Mouse (Mus musculus): ENCODE data around the gene Npr1. TPM values are rescaled to one million over a fixed set of nuclear protein-coding genes. Genes with fewer than 3 reads are reported as not detected.

Gene Npr1
- polyA plus RNA-seq, 1 experiment from 2014 or later: 2.5 TPM

DNA sequence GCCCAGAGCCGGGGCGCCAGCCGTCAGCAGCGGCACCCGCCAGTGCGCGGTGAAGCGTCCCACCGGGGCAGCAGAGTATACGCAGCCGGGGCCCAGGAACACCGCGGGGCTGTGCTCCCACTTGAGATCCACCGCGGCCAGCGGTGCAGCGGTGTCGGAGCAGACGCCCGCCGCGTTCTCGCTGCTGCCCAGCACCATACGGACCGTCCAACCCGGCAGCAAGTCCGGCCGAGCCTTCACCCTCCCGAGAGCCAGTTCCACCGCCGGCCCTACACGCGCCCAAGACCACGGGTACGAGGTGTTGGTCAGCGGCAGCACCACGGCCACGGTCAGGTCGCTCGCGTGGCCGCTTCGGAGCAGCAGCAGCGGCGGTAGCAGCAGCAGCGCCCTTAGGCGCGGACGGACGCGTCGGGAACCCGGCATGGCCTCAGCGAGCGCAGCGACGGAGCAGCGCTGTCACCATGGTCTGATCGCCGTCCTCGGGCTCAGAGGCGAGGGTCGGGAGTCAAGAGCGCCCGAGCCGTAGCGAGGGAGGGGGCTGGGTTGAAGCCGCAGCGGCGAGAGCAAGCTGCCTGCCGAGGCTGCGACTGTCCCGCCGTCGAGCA, 483 bp downstream of the Npr1 start:
- Histone ChIP-seq H3K4me3 (ENCODE audit: low read depth, low read length) (peak overlapping the region; percentile 52), H3K9me3 (replicated peaks; ENCODE audit: control insufficient read depth, low read length) (no peaks in the 10 kb centered on the region), H3K4me2 (ENCODE audit: low read length) (peak overlapping the region; percentile 57), H3K4me1 (ENCODE audit: control insufficient read depth, insufficient read depth, low read length) (peaks cover 6% of the 10 kb centered on the region; the same call in 1 of the 2 replicates), H3K9ac (ENCODE audit: low read length) (peak overlapping the region; percentile 55), H3K27ac (ENCODE audit: low read depth, low read length) (no peak overlapping the region), H3K27me3 (replicated peaks; ENCODE audit: control insufficient read depth, insufficient read depth, low read length) (peaks cover 37% of the 10 kb centered on the region), H3K36me3 (ENCODE audit: control insufficient read depth, insufficient read depth, low read length) (no peaks in the 10 kb centered on the region)
- WGBS: under 1% methylated on average over 70 of the region's 75 CpGs
- ATAC-seq (peak; percentile 52), DNase-seq (ENCODE audit: low spot score) (peak; percentile 17)

DNA sequence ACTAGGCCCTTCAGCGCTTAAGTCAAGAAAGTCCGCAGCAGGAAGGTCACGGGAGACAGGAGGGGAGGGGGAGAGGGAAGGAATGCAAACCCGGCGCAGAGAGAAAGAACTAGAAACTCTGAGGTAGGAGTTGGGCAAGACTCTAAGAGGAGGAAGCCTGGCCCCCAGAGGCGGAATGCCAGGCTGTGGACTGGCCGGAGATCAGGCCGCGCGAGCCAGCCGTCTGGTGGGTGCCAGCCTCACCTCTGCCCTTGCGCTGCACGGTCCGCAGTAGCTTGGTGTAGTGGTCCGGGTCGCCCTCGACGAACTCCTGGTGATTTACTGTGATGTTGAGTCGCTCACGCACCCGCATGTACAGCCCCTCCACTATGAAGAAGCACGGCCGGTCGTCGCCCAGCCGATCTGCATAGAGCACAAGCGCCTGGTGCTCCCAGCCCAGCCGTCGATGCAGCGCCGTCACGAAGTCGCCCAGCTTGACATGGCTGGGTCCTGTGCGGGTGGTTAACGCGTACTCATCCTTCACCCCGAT, 1.1 kb downstream of the Npr1 start:
- Histone ChIP-seq H3K27me3 (replicated peaks; ENCODE audit: control insufficient read depth, insufficient read depth, low read length) (peaks cover 37% of the 10 kb centered on the region), H3K4me2 (ENCODE audit: low read length) (peak overlapping the region; percentile 57), H3K4me1 (ENCODE audit: control insufficient read depth, insufficient read depth, low read length) (peaks cover 6% of the 10 kb centered on the region; the same call in 1 of the 2 replicates), H3K36me3 (ENCODE audit: control insufficient read depth, insufficient read depth, low read length) (no peaks in the 10 kb centered on the region), H3K9me3 (replicated peaks; ENCODE audit: control insufficient read depth, low read length) (no peaks in the 10 kb centered on the region), H3K4me3 (ENCODE audit: low read depth, low read length) (peak overlapping the region; percentile 52), H3K27ac (ENCODE audit: low read depth, low read length) (no peak overlapping the region), H3K9ac (ENCODE audit: low read length) (peak overlapping the region; percentile 55)
- 12% methylated on average over 37 of the region's 37 CpGs for WGBS
- ATAC-seq (peak; percentile 44), DNase-seq (ENCODE audit: low spot score) (no peak)

GRCm38 (mm10) chr3:90462579-90462978, 3.1 kb downstream of the Npr1 start:
- Histone ChIP-seq H3K9ac (ENCODE audit: low read length) (no peak overlapping the region), H3K27ac (ENCODE audit: low read depth, low read length) (no peak overlapping the region), H3K4me3 (ENCODE audit: low read depth, low read length) (no peak overlapping the region), H3K36me3 (ENCODE audit: control insufficient read depth, insufficient read depth, low read length) (no peaks in the 10 kb centered on the region), H3K4me2 (ENCODE audit: low read length) (no peak overlapping the region), H3K9me3 (replicated peaks; ENCODE audit: control insufficient read depth, low read length) (no peaks in the 10 kb centered on the region), H3K27me3 (replicated peaks; ENCODE audit: control insufficient read depth, insufficient read depth, low read length) (peaks cover 37% of the 10 kb centered on the region), H3K4me1 (ENCODE audit: control insufficient read depth, insufficient read depth, low read length) (peaks cover 6% of the 10 kb centered on the region; the same call in 1 of the 2 replicates)
- no peak for DNase-seq (ENCODE audit: low spot score)
- ATAC-seq: no peak
- WGBS: 28% methylated on average over 7 of the region's 7 CpGs

DNA sequence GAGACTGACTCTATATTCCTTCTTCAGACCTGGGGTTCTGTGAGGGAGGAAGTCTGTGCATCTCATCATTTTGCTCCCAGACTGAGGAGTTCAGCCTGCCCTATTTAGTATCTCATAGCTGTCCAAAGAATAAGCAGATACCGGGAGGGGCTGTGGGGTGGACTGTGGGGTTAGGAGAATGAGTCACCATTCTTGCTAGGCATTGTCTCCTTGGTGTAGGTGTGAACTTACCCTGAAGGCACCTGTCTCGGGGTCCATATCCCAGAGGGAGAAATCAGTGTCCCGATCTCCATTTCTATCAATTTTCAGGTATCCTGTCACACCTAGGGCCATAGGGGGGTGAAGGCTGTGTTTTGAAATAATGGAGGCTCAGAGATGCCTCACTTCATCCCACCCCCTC, 3.7 kb downstream of the Npr1 start:
- peaks cover 37% of the 10 kb centered on the region for H3K27me3 ChIP-seq (replicated peaks; ENCODE audit: control insufficient read depth, insufficient read depth, low read length)
- H3K4me1 ChIP-seq (ENCODE audit: control insufficient read depth, insufficient read depth, low read length): peaks cover 6% of the 10 kb centered on the region; the same call in 1 of the 2 replicates
- H3K27ac ChIP-seq (ENCODE audit: low read depth, low read length): no peak overlapping the region
- no peak for DNase-seq (ENCODE audit: low spot score)
- no peaks in the 10 kb centered on the region for H3K36me3 ChIP-seq (ENCODE audit: control insufficient read depth, insufficient read depth, low read length)
- 88% methylated on average over 3 of the region's 3 CpGs for WGBS
- no peak for ATAC-seq
- no peak overlapping the region for H3K4me3 ChIP-seq (ENCODE audit: low read depth, low read length)
- no peaks in the 10 kb centered on the region for H3K9me3 ChIP-seq (replicated peaks; ENCODE audit: control insufficient read depth, low read length)
- H3K4me2 ChIP-seq (ENCODE audit: low read length): no peak overlapping the region
- H3K9ac ChIP-seq (ENCODE audit: low read length): no peak overlapping the region

GRCm38 (mm10) chr3:90460315-90460714, 5.4 kb downstream of the Npr1 start:
- H3K27me3 ChIP-seq (replicated peaks; ENCODE audit: control insufficient read depth, insufficient read depth, low read length): peaks cover 30% of the 10 kb centered on the region
- H3K36me3 ChIP-seq (ENCODE audit: control insufficient read depth, insufficient read depth, low read length): no peaks in the 10 kb centered on the region
- H3K4me1 ChIP-seq (ENCODE audit: control insufficient read depth, insufficient read depth, low read length): peaks cover 3% of the 10 kb centered on the region; the same call in 1 of the 2 replicates
- no peak overlapping the region for H3K27ac ChIP-seq (ENCODE audit: low read depth, low read length)
- no peak overlapping the region for H3K9ac ChIP-seq (ENCODE audit: low read length)
- no peak overlapping the region for H3K4me2 ChIP-seq (ENCODE audit: low read length)
- DNase-seq (ENCODE audit: low spot score) (no peak), ATAC-seq (no peak)
- H3K9me3 ChIP-seq (replicated peaks; ENCODE audit: control insufficient read depth, low read length): no peaks in the 10 kb centered on the region
- 79% methylated on average over 5 of the region's 5 CpGs for WGBS
- no peak overlapping the region for H3K4me3 ChIP-seq (ENCODE audit: low read depth, low read length)

DNA sequence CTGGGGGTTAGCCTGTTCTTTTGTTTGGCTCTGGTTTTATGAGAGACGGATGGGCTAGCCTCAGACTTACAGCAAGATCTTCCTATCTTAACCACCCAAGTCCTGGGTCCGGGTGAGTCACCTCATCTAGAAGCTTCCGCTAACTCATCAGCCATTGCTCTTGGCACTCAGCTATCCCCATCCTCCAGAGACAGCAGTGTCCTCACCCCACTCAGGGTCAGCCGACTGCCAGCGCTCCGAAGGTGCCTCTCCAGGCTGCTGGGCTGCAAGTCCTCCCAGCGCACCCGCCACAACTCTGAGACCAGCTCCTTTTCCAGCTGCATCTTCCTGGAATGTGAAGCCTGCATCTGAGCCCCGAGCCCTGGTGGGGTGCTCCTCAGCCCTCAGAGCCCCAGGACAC, 5.9 kb downstream of the Npr1 start:
- H3K4me1 ChIP-seq (ENCODE audit: control insufficient read depth, insufficient read depth, low read length): no peaks in the 10 kb centered on the region
- H3K36me3 ChIP-seq (ENCODE audit: control insufficient read depth, insufficient read depth, low read length): no peaks in the 10 kb centered on the region
- H3K27ac ChIP-seq (ENCODE audit: low read depth, low read length): no peak overlapping the region
- no peaks in the 10 kb centered on the region for H3K9me3 ChIP-seq (replicated peaks; ENCODE audit: control insufficient read depth, low read length)
- peaks cover 25% of the 10 kb centered on the region for H3K27me3 ChIP-seq (replicated peaks; ENCODE audit: control insufficient read depth, insufficient read depth, low read length)
- DNase-seq (ENCODE audit: low spot score) (no peak), ATAC-seq (no peak)
- no peak overlapping the region for H3K4me2 ChIP-seq (ENCODE audit: low read length)
- H3K4me3 ChIP-seq (ENCODE audit: low read depth, low read length): no peak overlapping the region
- H3K9ac ChIP-seq (ENCODE audit: low read length): no peak overlapping the region
- 80% methylated on average over 9 of the region's 9 CpGs for WGBS

GRCm38 (mm10) chr3:90454931-90455330, 10.7 kb downstream of the Npr1 start:
- H3K4me1 ChIP-seq (ENCODE audit: control insufficient read depth, insufficient read depth, low read length): no peaks in the 10 kb centered on the region
- ATAC-seq: no peak
- no peaks in the 10 kb centered on the region for H3K36me3 ChIP-seq (ENCODE audit: control insufficient read depth, insufficient read depth, low read length)
- no peak overlapping the region for H3K4me2 ChIP-seq (ENCODE audit: low read length)
- no peak overlapping the region for H3K9ac ChIP-seq (ENCODE audit: low read length)
- no peak overlapping the region for H3K27ac ChIP-seq (ENCODE audit: low read depth, low read length)
- 85% methylated on average over 14 of the region's 14 CpGs for WGBS
- no peak overlapping the region for H3K4me3 ChIP-seq (ENCODE audit: low read depth, low read length)
- H3K27me3 ChIP-seq (replicated peaks; ENCODE audit: control insufficient read depth, insufficient read depth, low read length): no peaks in the 10 kb centered on the region
- no peak for DNase-seq (ENCODE audit: low spot score)
- no peaks in the 10 kb centered on the region for H3K9me3 ChIP-seq (replicated peaks; ENCODE audit: control insufficient read depth, low read length)

DNA sequence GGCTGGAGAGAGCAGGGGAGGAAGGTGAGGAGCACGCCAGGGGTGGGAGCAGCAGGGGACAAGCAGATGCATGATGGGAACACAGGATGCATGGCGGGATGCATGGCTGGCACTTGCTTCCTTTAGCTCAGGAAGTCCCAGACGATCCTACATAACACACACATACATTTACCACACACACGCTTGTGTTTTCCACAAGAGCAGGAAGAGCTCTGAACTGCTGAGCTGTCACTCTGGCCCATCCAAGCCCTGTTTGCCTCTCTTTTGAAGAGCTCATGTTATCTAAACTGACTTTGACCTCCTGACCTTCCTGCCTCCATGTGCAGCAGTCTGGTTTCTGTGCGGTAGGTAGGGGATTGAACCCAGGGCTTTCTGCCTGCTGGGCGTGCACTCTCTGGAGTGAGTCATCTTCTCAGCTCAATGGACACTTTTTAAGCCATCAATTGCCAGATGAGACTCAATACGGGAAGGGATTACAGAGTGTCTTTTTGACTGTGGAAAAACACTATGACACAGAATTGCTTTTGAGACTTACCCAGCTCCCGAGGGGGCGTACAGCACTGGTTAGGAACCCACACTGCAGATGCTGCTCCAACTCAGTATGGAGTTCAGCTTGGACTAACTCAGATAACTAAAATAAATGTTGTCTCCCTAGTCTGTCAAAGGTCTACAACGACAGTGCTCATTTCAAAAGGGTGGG, 14.1 kb downstream of the Npr1 start:
- H3K27me3 ChIP-seq (replicated peaks; ENCODE audit: control insufficient read depth, insufficient read depth, low read length): no peaks in the 10 kb centered on the region
- no peaks in the 10 kb centered on the region for H3K9me3 ChIP-seq (replicated peaks; ENCODE audit: control insufficient read depth, low read length)
- no peak for ATAC-seq
- no peaks in the 10 kb centered on the region for H3K4me1 ChIP-seq (ENCODE audit: control insufficient read depth, insufficient read depth, low read length)
- DNase-seq (ENCODE audit: low spot score): no peak
- 63% methylated on average over 10 of the region's 10 CpGs for WGBS
- no peak overlapping the region for H3K9ac ChIP-seq (ENCODE audit: low read length)
- no peak overlapping the region for H3K27ac ChIP-seq (ENCODE audit: low read depth, low read length)
- H3K4me3 ChIP-seq (ENCODE audit: low read depth, low read length): no peak overlapping the region
- H3K36me3 ChIP-seq (ENCODE audit: control insufficient read depth, insufficient read depth, low read length): no peaks in the 10 kb centered on the region
- H3K4me2 ChIP-seq (ENCODE audit: low read length): no peak overlapping the region

- H3K36me3 ChIP-seq (ENCODE audit: control insufficient read depth, insufficient read depth, low read length): no peaks in the 10 kb centered on the region
- H3K4me3 ChIP-seq (ENCODE audit: low read depth, low read length): no peak overlapping the region
- no peaks in the 10 kb centered on the region for H3K27me3 ChIP-seq (replicated peaks; ENCODE audit: control insufficient read depth, insufficient read depth, low read length)
- H3K4me1 ChIP-seq (ENCODE audit: control insufficient read depth, insufficient read depth, low read length): peaks cover 3% of the 10 kb centered on the region; the same call in 1 of the 2 replicates
- 45% methylated on average over 12 of the region's 12 CpGs for WGBS
- DNase-seq (ENCODE audit: low spot score): no peak
- no peaks in the 10 kb centered on the region for H3K9me3 ChIP-seq (replicated peaks; ENCODE audit: control insufficient read depth, low read length)
- H3K4me2 ChIP-seq (ENCODE audit: low read length): no peak overlapping the region
- H3K27ac ChIP-seq (ENCODE audit: low read depth, low read length): no peak overlapping the region
- H3K9ac ChIP-seq (ENCODE audit: low read length): 0 out of 2 replicates have a peak overlapping the region, but pooled peaks have one; percentile 17
- no peak for ATAC-seq
These were observed 14.8 kb downstream of the Npr1 start for GRCm38 (mm10) chr3:90450874-90451273.

Data from forebrain, embryonic 14.5 days (tissue).